Mouse (Mus musculus): ENCODE results near the gene Gipc1. TPM values are rescaled to one million over a fixed set of nuclear protein-coding genes. Genes with fewer than 3 reads are reported as not detected.

The Gipc1 gene
- not detected for polyA plus RNA-seq (2014; fragmentation: Illumina TruSeq; extraction: RNeasy Lipid Tissue Mini Kit (QIAGEN cat#74804); ENCODE audit: low read depth, low replicate concordance)

GRCm38 (mm10) chr8:83652030-83652743 lies at the start of gene Gipc1:
Gene Gipc1 (plus strand): TSS chr8:83652677.

GRCm38 (mm10) chr8:83607661-83608397 lies 44.6 kb upstream of the Gipc1 start, which contains the start of the genes Tecr and Dnajb1:
Gene Tecr (minus strand): TSS chr8:83607971.
Gene Dnajb1 (plus strand): TSS chr8:83608193.

GRCm38 (mm10) chr8:83665969-83666865 lies 13.7 kb downstream of the Gipc1 start, which contains the start of gene Ptger1:
Gene Ptger1 (plus strand): TSS chr8:83666678.

GRCm38 (mm10) chr8:83698661-83699453 lies 46.4 kb downstream of the Gipc1 start, which contains the start of gene Pkn1:
Gene Pkn1 (minus strand): TSS chr8:83699179.

Other genes with a start within 250 kb of the Gipc1 start
- 144 TPM for gene Scoc, start 194.3 kb upstream of the Gipc1 start, polyA plus RNA-seq (2014; fragmentation: Illumina TruSeq; extraction: RNeasy Lipid Tissue Mini Kit (QIAGEN cat#74804); ENCODE audit: low read depth, low replicate concordance)
- not detected for gene Olfr370, start 116.9 kb upstream of the Gipc1 start, polyA plus RNA-seq (2014; fragmentation: Illumina TruSeq; extraction: RNeasy Lipid Tissue Mini Kit (QIAGEN cat#74804); ENCODE audit: low read depth, low replicate concordance)
- 0.63 TPM for gene Ndufb7, start 86.0 kb upstream of the Gipc1 start, polyA plus RNA-seq (2014; fragmentation: Illumina TruSeq; extraction: RNeasy Lipid Tissue Mini Kit (QIAGEN cat#74804); ENCODE audit: low read depth, low replicate concordance)
- gene Tecr, start 44.7 kb upstream of the Gipc1 start, polyA plus RNA-seq (2014; fragmentation: Illumina TruSeq; extraction: RNeasy Lipid Tissue Mini Kit (QIAGEN cat#74804); ENCODE audit: low read depth, low replicate concordance) = 19.4 TPM
- gene Dnajb1, start 44.5 kb upstream of the Gipc1 start, polyA plus RNA-seq (2014; fragmentation: Illumina TruSeq; extraction: RNeasy Lipid Tissue Mini Kit (QIAGEN cat#74804); ENCODE audit: low read depth, low replicate concordance) = 12.3 TPM
- 1.3 TPM for gene Ptger1, start 14.0 kb downstream of the Gipc1 start, polyA plus RNA-seq (2014; fragmentation: Illumina TruSeq; extraction: RNeasy Lipid Tissue Mini Kit (QIAGEN cat#74804); ENCODE audit: low read depth, low replicate concordance)
- gene Pkn1, start 46.5 kb downstream of the Gipc1 start, polyA plus RNA-seq (2014; fragmentation: Illumina TruSeq; extraction: RNeasy Lipid Tissue Mini Kit (QIAGEN cat#74804); ENCODE audit: low read depth, low replicate concordance) = 20.5 TPM
- gene Ddx39, start 62.5 kb downstream of the Gipc1 start, polyA plus RNA-seq (2014; fragmentation: Illumina TruSeq; extraction: RNeasy Lipid Tissue Mini Kit (QIAGEN cat#74804); ENCODE audit: low read depth, low replicate concordance) = 7.6 TPM
- gene Adgre5, start 88.6 kb downstream of the Gipc1 start, polyA plus RNA-seq (2014; fragmentation: Illumina TruSeq; extraction: RNeasy Lipid Tissue Mini Kit (QIAGEN cat#74804); ENCODE audit: low read depth, low replicate concordance) = 10.3 TPM
- 1.6 TPM for gene Adgrl1, start 247.4 kb downstream of the Gipc1 start, polyA plus RNA-seq (2014; fragmentation: Illumina TruSeq; extraction: RNeasy Lipid Tissue Mini Kit (QIAGEN cat#74804); ENCODE audit: low read depth, low replicate concordance)